Mouse (Mus musculus) kidney, postnatal 14 days (tissue): ENCODE measurements around the gene Ap4s1.

Experiments used
- DNase-seq: peaks from one replicate; pipeline ENCODE4 v3.0.0; 2022; ENCODE audit warnings: mixed read lengths

Ap4s1 gene

DNA sequence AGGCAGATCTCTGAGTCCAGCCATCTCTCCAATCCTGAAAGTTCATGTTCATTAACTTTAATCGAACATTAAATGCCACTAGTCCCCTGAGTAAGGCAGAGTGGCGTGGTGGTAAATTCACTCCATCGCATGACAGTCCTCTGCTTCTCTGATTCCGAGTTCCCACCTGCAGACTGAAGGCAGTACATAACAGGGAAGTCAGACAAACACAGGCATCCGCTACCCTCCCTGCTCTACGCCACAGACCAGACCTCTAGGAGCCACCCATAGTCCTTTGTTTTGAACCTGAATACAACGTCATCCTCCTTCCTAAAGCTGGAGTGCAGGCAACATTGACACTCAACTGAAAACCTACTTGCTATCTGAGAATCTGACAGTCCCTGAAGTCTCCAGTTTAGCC is 13.7 kb downstream of the Ap4s1 start:
- DNase-seq = no peak

- DNase-seq = no peak
These were observed 14.9 kb downstream of the Ap4s1 start for GRCm38 (mm10) chr12:51705778-51706177.

GRCm38 (mm10) chr12:51706673-51707235 is 15.9 kb downstream of the Ap4s1 start:
- DNase-seq = peak; percentile 59

DNA sequence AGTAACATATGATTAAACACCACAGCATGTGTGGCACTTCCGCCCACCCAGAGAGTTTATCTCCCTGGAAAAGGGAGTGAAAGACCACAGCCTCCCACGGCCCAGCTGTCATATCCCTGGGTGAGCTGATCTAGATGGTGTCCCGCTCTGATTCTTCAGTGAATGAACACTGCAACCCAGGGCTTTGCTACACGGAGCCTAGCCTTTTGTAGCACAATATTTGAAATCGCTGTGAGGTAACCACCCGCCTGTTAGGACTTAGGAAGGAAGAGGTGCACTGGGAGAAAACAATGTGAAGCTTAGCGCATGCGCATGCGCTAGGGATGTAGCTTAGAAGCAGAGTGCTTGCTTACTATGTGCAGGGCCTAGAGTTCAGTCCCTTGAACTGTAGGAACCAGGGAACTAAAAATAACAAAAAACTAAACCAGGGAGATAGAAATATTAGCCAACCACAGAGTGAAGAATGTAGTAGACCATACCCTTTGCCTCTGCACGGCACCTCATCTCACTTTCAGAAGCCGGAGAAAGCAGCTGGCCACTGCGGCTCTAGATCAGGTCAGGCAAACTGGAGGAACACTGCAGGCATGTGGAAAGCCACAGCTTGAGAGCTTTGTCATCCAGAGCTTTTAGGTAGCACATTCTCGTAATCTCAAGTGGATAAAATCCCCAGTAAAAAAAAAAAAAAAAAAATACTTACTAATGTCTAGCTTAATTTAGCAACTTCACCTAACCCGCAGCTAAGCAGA is 18.3 kb downstream of the Ap4s1 start:
- peak; percentile 50 for DNase-seq

- DNase-seq = no peak
These were observed 18.9 kb downstream of the Ap4s1 start for GRCm38 (mm10) chr12:51709741-51710140.

DNA sequence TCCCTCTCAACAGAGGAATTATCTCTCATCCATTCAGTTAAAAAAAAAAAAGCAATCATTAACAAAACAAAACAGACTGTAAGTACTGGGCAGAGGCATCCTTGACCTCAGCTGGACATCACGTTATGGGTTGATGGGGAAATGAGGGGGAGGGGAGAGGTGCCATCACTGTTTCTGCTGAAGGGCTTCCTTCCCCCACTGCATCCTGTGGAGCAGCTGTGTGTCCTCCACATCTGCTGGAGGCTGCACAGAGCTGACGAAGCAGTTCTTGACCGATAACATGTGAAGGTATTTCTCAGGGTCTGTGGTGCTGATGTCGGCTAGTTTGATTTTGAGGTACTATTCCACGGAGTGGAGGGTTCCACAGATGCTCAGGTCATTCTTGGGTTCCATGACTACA is 19.3 kb downstream of the Ap4s1 start:
- peak; percentile 26 for DNase-seq

GRCm38 (mm10) chr12:51712685-51713084 is 21.9 kb downstream of the Ap4s1 start:
- peak; percentile 39 for DNase-seq

GRCm38 (mm10) chr12:51718617-51719016 is 27.8 kb downstream of the Ap4s1 start:
- no peak for DNase-seq

DNA sequence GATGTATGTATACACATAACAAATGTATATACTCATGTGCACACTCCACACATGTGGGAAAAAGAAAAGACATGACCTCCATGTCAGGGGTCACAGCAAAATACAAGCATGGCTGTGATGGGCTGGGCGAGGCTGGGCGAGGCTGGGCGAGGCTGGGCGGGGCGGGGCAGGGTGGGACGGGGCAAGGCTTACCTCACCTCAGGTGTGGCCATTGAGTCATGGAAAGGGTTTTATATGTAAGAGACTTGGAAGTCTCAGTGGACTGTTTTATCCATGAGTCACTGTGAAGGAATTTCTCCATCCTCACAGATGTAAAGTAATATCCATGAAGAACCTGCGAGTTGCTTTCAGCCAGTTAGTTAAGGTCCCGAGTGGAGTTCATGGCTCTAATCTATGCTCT is 31.0 kb downstream of the Ap4s1 start:
- DNase-seq = no peak

DNA sequence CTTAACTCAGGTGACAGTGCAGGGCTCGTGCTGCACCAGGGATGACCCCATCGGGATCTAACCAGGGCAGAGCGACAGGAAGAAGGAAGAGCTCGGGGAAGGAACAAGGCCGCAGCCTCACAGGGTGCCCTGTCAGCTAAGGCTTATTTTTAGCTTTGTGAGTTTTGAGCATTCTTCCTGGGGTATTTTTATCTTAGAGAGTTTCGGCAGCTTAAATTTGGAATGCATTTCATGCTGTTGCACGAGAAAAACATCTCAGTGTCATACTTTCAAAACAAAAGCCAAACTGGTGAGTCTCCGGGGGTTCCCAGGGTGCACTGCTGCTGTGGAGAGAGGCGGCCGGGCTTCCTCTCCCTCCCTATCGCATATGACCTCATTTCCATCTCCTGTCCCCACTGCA is 38.2 kb downstream of the Ap4s1 start:
- peak; percentile 72 for DNase-seq

DNA sequence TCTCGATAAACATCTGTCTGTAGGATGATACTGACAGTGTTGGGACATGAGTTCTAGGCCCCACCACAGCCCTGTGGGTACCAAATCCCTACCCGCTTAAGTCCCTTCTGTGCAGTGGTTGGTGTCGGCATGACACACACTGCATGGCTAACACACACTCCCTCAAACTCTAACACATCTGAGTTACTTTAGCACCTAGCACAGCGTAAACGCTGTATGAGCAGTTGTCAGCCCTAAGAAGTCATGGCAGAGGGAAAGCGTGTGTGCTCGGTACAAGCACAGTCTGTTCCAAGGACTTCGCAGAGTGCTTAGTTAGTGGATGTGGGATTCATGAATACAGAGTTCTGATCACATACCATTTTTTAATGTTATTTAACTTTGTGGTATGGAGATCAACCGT is 39.0 kb downstream of the Ap4s1 start:
- DNase-seq = no peak

DNA sequence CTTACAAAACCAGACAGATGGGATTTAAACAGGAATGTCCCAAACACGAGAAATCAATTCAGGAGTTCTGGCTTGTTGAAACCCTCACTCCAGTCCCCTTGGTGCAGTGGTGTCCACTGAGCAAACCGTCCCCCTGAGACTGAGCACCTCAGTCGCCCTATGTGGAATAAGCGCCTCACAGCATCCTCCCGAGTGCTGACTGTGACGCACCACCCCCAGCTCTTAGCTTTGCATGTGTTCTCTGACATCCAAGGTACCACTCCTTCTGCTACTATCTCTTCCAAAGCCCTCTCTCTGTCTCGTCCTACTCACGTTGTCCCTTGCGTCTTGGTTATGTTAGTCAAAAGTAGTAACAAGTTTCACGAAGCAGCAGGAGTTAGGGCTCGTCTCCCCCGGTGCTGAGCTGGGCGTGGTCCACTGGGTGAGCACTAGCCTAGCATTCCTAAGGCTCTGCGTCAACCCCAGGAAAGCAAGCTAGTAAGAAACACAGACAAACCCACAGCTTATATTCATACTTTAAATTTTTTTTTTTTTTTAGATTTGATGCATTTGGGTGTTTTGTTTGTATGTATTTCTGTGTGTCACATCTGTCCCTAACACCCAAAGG is 43.9 kb downstream of the Ap4s1 start:
- no peak for DNase-seq

GRCm38 (mm10) chr12:51735840-51736271 is 45.0 kb downstream of the Ap4s1 start:
- peak; percentile 18 for DNase-seq

GRCm38 (mm10) chr12:51736381-51736780 is 45.5 kb downstream of the Ap4s1 start:
- no peak for DNase-seq

DNA sequence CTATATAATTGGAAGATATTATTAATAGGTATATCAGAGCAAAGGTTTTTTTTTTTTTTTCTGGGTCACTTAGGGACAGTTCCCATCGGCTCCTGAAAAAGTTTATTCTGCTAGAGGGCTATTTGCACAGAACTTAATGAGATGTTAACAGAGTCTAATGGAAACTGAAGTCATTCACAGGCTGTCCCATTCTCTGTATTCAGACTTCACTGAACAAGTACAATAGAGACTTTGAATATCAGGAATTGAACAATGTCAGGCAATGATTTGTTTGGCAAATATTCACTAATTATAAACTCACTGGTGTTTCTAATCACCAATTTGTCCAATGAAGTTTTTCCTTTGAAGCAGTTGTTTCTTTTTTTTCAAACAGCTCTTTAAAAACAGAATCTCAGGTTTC is 46.0 kb downstream of the Ap4s1 start:
- DNase-seq = no peak

GRCm38 (mm10) chr12:51741690-51742089 is 50.9 kb downstream of the Ap4s1 start:
- DNase-seq = peak; percentile 44

- no peak for DNase-seq
These were observed 54.1 kb downstream of the Ap4s1 start for GRCm38 (mm10) chr12:51744957-51745356.

DNA sequence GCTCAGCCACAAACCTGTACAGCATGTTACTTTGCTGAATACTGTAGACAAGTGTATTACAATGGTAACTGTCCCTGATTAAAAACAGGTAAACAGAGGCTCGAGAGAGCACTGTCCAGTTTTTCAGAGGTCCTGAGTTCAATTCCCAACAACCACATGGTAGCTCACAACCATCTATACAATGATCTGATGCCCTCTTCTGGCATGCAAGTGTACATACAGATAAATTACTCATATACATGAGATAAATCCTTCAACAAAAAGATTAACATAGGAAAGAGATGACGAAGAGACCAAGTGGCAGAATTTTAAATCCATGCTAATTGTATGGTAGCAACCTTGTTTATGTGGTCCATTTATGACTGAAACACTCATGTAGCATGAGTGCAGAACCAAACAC is 56.5 kb downstream of the Ap4s1 start:
- no peak for DNase-seq

DNA sequence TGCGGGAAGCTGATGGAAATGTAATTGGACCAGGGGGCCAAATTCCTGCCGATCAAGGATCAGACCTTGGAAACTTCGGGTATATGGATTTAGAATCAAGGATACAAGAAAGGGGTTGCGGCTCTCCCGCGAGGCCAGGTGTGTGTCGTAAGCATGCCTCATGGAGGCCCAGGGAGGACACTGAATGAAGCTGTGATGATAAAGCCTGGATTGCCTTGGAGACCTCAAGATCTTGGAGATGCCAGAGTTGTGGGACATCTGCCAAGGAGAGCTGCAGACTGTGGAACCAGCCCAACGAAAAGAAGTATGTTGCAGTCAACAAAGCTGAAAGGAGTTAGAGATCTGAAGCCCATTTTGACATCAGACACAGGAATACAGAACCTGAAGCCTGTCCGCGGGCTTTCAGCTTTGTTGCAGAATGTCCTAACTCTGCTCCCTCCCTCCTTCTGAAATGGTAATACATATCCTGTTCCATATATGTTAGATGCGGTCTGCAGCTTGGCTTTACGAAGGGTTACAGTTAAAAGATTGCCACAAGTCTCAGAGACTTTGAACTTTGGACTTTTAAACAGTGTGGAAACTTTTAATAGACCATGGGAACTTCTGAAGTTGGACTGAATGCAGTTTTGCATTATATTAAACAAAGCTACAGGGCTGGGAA is 65.2 kb downstream of the Ap4s1 start:
- no peak for DNase-seq

GRCm38 (mm10) chr12:51756599-51756961 is 65.7 kb downstream of the Ap4s1 start:
- DNase-seq = no peak

GRCm38 (mm10) chr12:51759374-51759773 is 68.5 kb downstream of the Ap4s1 start:
- no peak for DNase-seq

GRCm38 (mm10) chr12:51767454-51767853 is 76.6 kb downstream of the Ap4s1 start:
- no peak for DNase-seq

GRCm38 (mm10) chr12:51768702-51769101 is 77.9 kb downstream of the Ap4s1 start:
- DNase-seq = no peak

- peak; percentile 11 for DNase-seq
These were observed 94.0 kb downstream of the Ap4s1 start for GRCm38 (mm10) chr12:51784842-51785241.
